Mouse (Mus musculus): ENCODE data around the gene Hist1h2ad. TPM values are rescaled to one million over a fixed set of nuclear protein-coding genes. Genes with fewer than 3 reads are reported as not detected.
A peak's percentile ranks its signal among the peaks of the same experiment; 100 is the strongest.
"Not testable (repeated sequence)": the region's sequence is repeated elsewhere in the genome, so short reads cannot be mapped to it uniquely, and the experiment has no call there.

Hist1h2ad gene
- polyA plus RNA-seq, 1 experiment from 2014 or later: 0.84 TPM

GRCm38 (mm10) chr13:23571022-23571503 lies 3.1 kb upstream of the Hist1h2ad start, which contains the start of the genes Hist1h2ae and Hist1h2bg:
Gene Hist1h2ae, minus strand, starts transcription at chr13:23571220.
Gene Hist1h2bg, plus strand, starts transcription at chr13:23571396.
- ATAC-seq (replicated peaks; ENCODE audit: low FRiP score) (peak; percentile 82), DNase-seq (ENCODE audit: low spot score) (peak; percentile 77)
- Histone ChIP-seq H3K27ac (ENCODE audit: low read depth, low read length) (peak within 1 kb of the TSS; percentile 98), H3K27me3 (replicated peaks; ENCODE audit: control insufficient read depth, insufficient read depth, low read length) (no peaks in the 10 kb centered on the region), H3K9me3 (ENCODE audit: control insufficient read depth, low read length) (no peaks in the 10 kb centered on the region), H3K4me2 (peak within 1 kb of the TSS; percentile 73), H3K4me1 (replicated peaks; ENCODE audit: control insufficient read depth, insufficient read depth, low read length) (no peaks in the 10 kb centered on the region), H3K4me3 (ENCODE audit: low read depth, low read length) (peak within 1 kb of the TSS; percentile 50), H3K9ac (ENCODE audit: low read depth, low read length) (peak within 1 kb of the TSS; percentile 79), H3K36me3 (ENCODE audit: control insufficient read depth, insufficient read depth, low read length) (no peaks in the 10 kb centered on the region)
- 0% methylated on average over 18 of the region's 18 CpGs for WGBS

- ATAC-seq (replicated peaks; ENCODE audit: low FRiP score): peak; percentile 10
- not testable (repeated sequence) for H3K4me1 ChIP-seq (replicated peaks; ENCODE audit: control insufficient read depth, insufficient read depth, low read length); DNase-seq (ENCODE audit: low spot score); H3K27me3 ChIP-seq (replicated peaks; ENCODE audit: control insufficient read depth, insufficient read depth, low read length); H3K9me3 ChIP-seq (ENCODE audit: control insufficient read depth, low read length); H3K36me3 ChIP-seq (ENCODE audit: control insufficient read depth, insufficient read depth, low read length)
- under 1% methylated on average over 9 of the region's 34 CpGs for WGBS
- peak overlapping the region; percentile 98 for H3K27ac ChIP-seq (ENCODE audit: low read depth, low read length)
- H3K4me2 ChIP-seq: peak overlapping the region; percentile 73
- H3K4me3 ChIP-seq (ENCODE audit: low read depth, low read length): peak overlapping the region; percentile 50
- peak overlapping the region; percentile 79 for H3K9ac ChIP-seq (ENCODE audit: low read depth, low read length)
Measured at GRCm38 (mm10) chr13:23571504-23572217, 2.5 kb upstream of the Hist1h2ad start.

- H3K9ac ChIP-seq (ENCODE audit: low read depth, low read length): peak overlapping the region; percentile 79
- no peak for DNase-seq (ENCODE audit: low spot score)
- H3K27ac ChIP-seq (ENCODE audit: low read depth, low read length): peak overlapping the region; percentile 98
- no peaks in the 10 kb centered on the region for H3K27me3 ChIP-seq (replicated peaks; ENCODE audit: control insufficient read depth, insufficient read depth, low read length)
- peak overlapping the region; percentile 73 for H3K4me2 ChIP-seq
- 32% methylated on average over 2 of the region's 2 CpGs for WGBS
- no peaks in the 10 kb centered on the region for H3K36me3 ChIP-seq (ENCODE audit: control insufficient read depth, insufficient read depth, low read length)
- no peaks in the 10 kb centered on the region for H3K9me3 ChIP-seq (ENCODE audit: control insufficient read depth, low read length)
- no peak for ATAC-seq (replicated peaks; ENCODE audit: low FRiP score)
- peaks cover 7% of the 10 kb centered on the region for H3K4me1 ChIP-seq (replicated peaks; ENCODE audit: control insufficient read depth, insufficient read depth, low read length)
- H3K4me3 ChIP-seq (ENCODE audit: low read depth, low read length): peak overlapping the region; percentile 50
Measured at GRCm38 (mm10) chr13:23572218-23573033, 1.8 kb upstream of the Hist1h2ad start.

GRCm38 (mm10) chr13:23573034-23573897 lies 915 bp upstream of the Hist1h2ad start:
- H3K4me1 ChIP-seq (replicated peaks; ENCODE audit: control insufficient read depth, insufficient read depth, low read length); DNase-seq (ENCODE audit: low spot score); H3K27me3 ChIP-seq (replicated peaks; ENCODE audit: control insufficient read depth, insufficient read depth, low read length); H3K36me3 ChIP-seq (ENCODE audit: control insufficient read depth, insufficient read depth, low read length); H3K9me3 ChIP-seq (ENCODE audit: control insufficient read depth, low read length); ATAC-seq (replicated peaks; ENCODE audit: low FRiP score): not testable (repeated sequence)
- WGBS: 8% methylated on average over 18 of the region's 20 CpGs
- H3K27ac ChIP-seq (ENCODE audit: low read depth, low read length): peak overlapping the region; percentile 98
- H3K4me3 ChIP-seq (ENCODE audit: low read depth, low read length): peak overlapping the region; percentile 50
- peak overlapping the region; percentile 73 for H3K4me2 ChIP-seq
- H3K9ac ChIP-seq (ENCODE audit: low read depth, low read length): peak overlapping the region; percentile 79

GRCm38 (mm10) chr13:23574546-23575170 lies 477 bp downstream of the Hist1h2ad start:
- not testable (repeated sequence) for H3K9me3 ChIP-seq (ENCODE audit: control insufficient read depth, low read length); H3K4me1 ChIP-seq (replicated peaks; ENCODE audit: control insufficient read depth, insufficient read depth, low read length); DNase-seq (ENCODE audit: low spot score); ATAC-seq (replicated peaks; ENCODE audit: low FRiP score); H3K36me3 ChIP-seq (ENCODE audit: control insufficient read depth, insufficient read depth, low read length); H3K27me3 ChIP-seq (replicated peaks; ENCODE audit: control insufficient read depth, insufficient read depth, low read length)
- peak overlapping the region; percentile 70 for H3K9ac ChIP-seq (ENCODE audit: low read depth, low read length)
- peak overlapping the region; percentile 92 for H3K4me2 ChIP-seq
- WGBS: under 1% methylated on average over 6 of the region's 39 CpGs
- H3K4me3 ChIP-seq (ENCODE audit: low read depth, low read length): peak overlapping the region; percentile 34
- peak overlapping the region; percentile 98 for H3K27ac ChIP-seq (ENCODE audit: low read depth, low read length)

GRCm38 (mm10) chr13:23575271-23575851 lies 1.2 kb downstream of the Hist1h2ad start, which contains the start of gene Hist1h3d:
Gene Hist1h3d, plus strand, starts transcription at chr13:23575763.
- Histone ChIP-seq H3K36me3 (ENCODE audit: control insufficient read depth, insufficient read depth, low read length) (no peaks in the 10 kb centered on the region), H3K9me3 (ENCODE audit: control insufficient read depth, low read length) (no peaks in the 10 kb centered on the region), H3K4me2 (peak within 1 kb of the TSS; percentile 92), H3K4me3 (ENCODE audit: low read depth, low read length) (peak within 1 kb of the TSS; percentile 53), H3K4me1 (replicated peaks; ENCODE audit: control insufficient read depth, insufficient read depth, low read length) (peaks cover 7% of the 10 kb centered on the region), H3K9ac (ENCODE audit: low read depth, low read length) (peak within 1 kb of the TSS; percentile 89), H3K27me3 (replicated peaks; ENCODE audit: control insufficient read depth, insufficient read depth, low read length) (no peaks in the 10 kb centered on the region), H3K27ac (ENCODE audit: low read depth, low read length) (peak within 1 kb of the TSS; percentile 99)
- ATAC-seq (replicated peaks; ENCODE audit: low FRiP score) (peak; percentile 50), DNase-seq (ENCODE audit: low spot score) (no peak)
- 1% methylated on average over 18 of the region's 18 CpGs for WGBS

GRCm38 (mm10) chr13:23575864-23576313 lies 1.7 kb downstream of the Hist1h2ad start:
- WGBS: under 1% methylated on average over 9 of the region's 40 CpGs
- DNase-seq (ENCODE audit: low spot score); H3K36me3 ChIP-seq (ENCODE audit: control insufficient read depth, insufficient read depth, low read length); ATAC-seq (replicated peaks; ENCODE audit: low FRiP score); H3K27me3 ChIP-seq (replicated peaks; ENCODE audit: control insufficient read depth, insufficient read depth, low read length); H3K9me3 ChIP-seq (ENCODE audit: control insufficient read depth, low read length); H3K4me1 ChIP-seq (replicated peaks; ENCODE audit: control insufficient read depth, insufficient read depth, low read length): not testable (repeated sequence)
- Histone ChIP-seq H3K27ac (ENCODE audit: low read depth, low read length) (peak overlapping the region; percentile 99), H3K4me2 (peak overlapping the region; percentile 92), H3K4me3 (ENCODE audit: low read depth, low read length) (peak overlapping the region; percentile 53), H3K9ac (ENCODE audit: low read depth, low read length) (peak overlapping the region; percentile 89)

Data from liver, embryonic 11.5 days (tissue).